Mouse (Mus musculus) layer of hippocampus, adult 6 months (tissue): ENCODE results near the gene Fam210b. TPM values are rescaled to one million over a fixed set of nuclear protein-coding genes. Genes with fewer than 3 reads are reported as not detected.

ENCODE experiments used
- long read RNA-seq, 2 experiments: library from polyadenylated mRNA; unstranded; transcript quantifications; one replicate each; pipeline ENCODE4 v2.0.0; 2019 to 2020
- polyA plus RNA-seq: library from polyadenylated mRNA; unstranded; fragments of <200 nt; fragmentation: Nextera tagmentation; gene quantifications from 2 replicates; pipeline ENCODE4 v1.2.3, GENCODE M21; 2021

Gene Fam210b
- 23.6 and 25.1 TPM in 2 replicates for polyA plus RNA-seq
- long read RNA-seq, experiment 1, transcript Fam210b-201 (3 exons, 3,617 nt): major isoform, 58 of 69 reads
- long read RNA-seq, experiment 1, partial matches to known transcripts: 3 of 69 reads
- long read RNA-seq, experiment 1, other reads (novel, unspliced or antisense): 8 of 69 reads
- long read RNA-seq, experiment 2, transcript Fam210b-201 (3 exons, 3,617 nt): major isoform, 172 of 186 reads
- long read RNA-seq, experiment 2, partial matches to known transcripts: 11 of 186 reads
- long read RNA-seq, experiment 2, other reads (novel, unspliced or antisense): 3 of 186 reads

GRCm38 (mm10) chr2:172345258-172345738 is at the start of gene Fam210b:
Gene Fam210b (plus strand): TSS chr2:172345565.

DNA sequence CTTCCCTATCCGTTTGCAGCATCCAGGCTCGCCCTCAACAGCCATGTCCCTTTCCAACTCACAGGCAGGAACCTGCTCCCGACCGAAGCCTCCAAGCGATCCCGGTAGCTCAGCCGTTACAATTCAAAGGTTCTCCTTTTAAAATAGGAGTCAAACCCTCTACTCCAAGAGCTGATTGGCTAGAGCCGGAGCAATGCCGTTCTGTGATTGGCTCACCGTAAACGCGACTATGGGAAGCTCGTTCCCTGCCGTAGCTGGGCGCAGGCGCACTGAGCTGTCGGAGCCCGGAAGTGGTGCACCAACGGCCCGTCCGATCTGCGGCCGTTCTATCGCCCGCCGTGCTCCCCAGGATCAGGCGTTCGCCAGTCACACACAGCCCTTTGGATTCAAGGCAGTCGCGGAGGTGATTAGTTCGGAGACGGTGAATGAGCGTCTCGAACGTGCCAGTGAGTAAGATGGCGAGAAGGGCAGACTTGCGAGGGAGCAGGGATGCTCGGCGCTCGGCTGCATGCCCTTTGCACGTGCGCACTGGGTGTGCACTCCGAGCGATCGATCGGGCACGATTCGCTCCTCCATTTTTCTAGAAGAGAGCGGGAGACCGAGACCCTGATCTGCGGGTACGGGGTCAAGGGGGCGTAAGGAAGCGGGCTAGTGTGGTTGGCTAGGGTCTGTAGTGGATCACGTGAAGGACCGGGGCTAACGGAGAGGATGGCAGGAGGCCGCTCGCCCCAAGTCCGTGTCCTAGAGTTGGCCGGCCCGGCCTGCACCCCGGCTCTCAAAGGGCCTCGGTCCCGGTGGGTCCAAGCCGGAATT is 25.3 kb downstream of the Fam210b start, which contains the start of the genes Aurka and Cstf1:
Gene Aurka (minus strand): TSS at position 125 of the 813 bp plus-strand sequence.
Gene Cstf1 (plus strand): TSS at position 271 of the 813 bp plus-strand sequence.

GRCm38 (mm10) chr2:172393391-172394051 is 48.2 kb downstream of the Fam210b start, which contains the start of gene Cass4:
Gene Cass4 (plus strand): TSS chr2:172393794.

Other genes with a start within 250 kb of the Fam210b start
- 0.50 and 0.68 TPM in 2 replicates for gene Mc3r, start 97.1 kb upstream of the Fam210b start, polyA plus RNA-seq
- 1.5 and 1.8 TPM in 2 replicates for gene Aurka, start 25.0 kb downstream of the Fam210b start, polyA plus RNA-seq
- 28.1 and 31.4 TPM in 2 replicates for gene Cstf1, start 25.1 kb downstream of the Fam210b start, polyA plus RNA-seq
- gene Cass4, start 48.2 kb downstream of the Fam210b start, polyA plus RNA-seq: 0.29 and 0.36 TPM in 2 replicates
- gene Rtf2, start 95.0 kb downstream of the Fam210b start, polyA plus RNA-seq: 60.5 and 65.4 TPM in 2 replicates
- not detected in 2 replicates for gene Gcnt7, start 113.0 kb downstream of the Fam210b start, polyA plus RNA-seq
- not detected in 2 replicates for gene Fam209, start 127.0 kb downstream of the Fam210b start, polyA plus RNA-seq
- not detected in 2 replicates for gene Tfap2c, start 204.0 kb downstream of the Fam210b start, polyA plus RNA-seq